Mouse (Mus musculus) G1E (cell line): ENCODE data around the gene Ino80.

Experiments
- CTCF ChIP-seq: IDR thresholded peaks from 2 replicates; pipeline ENCODE4 v1.5.1; 2012; ENCODE audit warnings: low read depth, low read length, inconsistent platforms, mixed read lengths
- GATA1 ChIP-seq: IDR thresholded peaks from 2 replicates; pipeline ENCODE4 v1.6.1; 2012; ENCODE audit warnings: borderline replicate concordance, low read length, inconsistent platforms, mixed read lengths
- POLR2AphosphoS5 ChIP-seq: IDR thresholded peaks from 2 replicates; pipeline ENCODE4 v1.6.1; 2012; ENCODE audit warnings: low read depth, low read length, inconsistent platforms; ENCODE audit not compliant: insufficient replicate concordance
- TAL1 ChIP-seq: conservative IDR thresholded peaks from 2 replicates; pipeline ENCODE4 v1.6.1; 2012; ENCODE audit warnings: low read depth, low read length, inconsistent platforms, mixed read lengths

DNA sequence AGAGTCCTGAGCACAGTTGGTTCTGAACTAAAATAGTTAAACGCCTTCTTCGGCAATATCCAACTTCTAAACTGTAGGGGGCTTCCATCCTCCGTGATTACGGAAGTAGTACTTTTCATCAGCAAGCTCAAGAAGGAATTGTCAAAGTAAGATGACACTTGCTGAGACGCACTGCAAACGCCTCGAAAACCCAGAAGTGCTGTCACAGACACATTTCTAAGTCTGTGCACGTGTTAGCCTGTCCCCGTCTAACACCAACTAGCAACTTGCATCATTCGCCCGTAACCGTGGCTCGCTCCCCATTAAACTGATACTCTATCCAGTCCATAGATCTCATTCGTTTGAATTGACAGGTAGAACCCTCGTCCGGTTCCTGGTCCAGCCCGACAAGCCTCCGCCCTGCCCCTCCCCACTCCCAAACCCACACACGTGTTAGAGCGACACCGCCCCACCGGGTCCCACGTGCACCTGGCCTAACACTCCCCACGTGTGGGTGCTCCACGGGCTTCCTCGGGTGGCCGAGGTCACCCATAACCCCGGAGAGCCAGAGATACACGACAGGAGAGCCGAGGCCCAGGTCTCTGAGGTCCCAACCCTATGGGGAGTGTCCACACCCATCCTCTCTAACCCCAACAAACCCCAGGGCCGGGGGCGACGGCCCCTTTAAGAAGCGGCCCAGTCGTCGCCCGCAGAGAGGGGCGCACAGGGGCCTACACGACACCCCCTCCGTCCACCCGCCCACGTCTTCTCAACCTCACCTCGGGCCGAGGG, 681 bp downstream of the Ino80 start:
- TF ChIP-seq CTCF (no peak), TAL1 (no peak), GATA1 (no peak), POLR2AphosphoS5 (no peak)
